Mouse (Mus musculus): ENCODE measurements around the gene Agfg2.

Agfg2 gene

DNA sequence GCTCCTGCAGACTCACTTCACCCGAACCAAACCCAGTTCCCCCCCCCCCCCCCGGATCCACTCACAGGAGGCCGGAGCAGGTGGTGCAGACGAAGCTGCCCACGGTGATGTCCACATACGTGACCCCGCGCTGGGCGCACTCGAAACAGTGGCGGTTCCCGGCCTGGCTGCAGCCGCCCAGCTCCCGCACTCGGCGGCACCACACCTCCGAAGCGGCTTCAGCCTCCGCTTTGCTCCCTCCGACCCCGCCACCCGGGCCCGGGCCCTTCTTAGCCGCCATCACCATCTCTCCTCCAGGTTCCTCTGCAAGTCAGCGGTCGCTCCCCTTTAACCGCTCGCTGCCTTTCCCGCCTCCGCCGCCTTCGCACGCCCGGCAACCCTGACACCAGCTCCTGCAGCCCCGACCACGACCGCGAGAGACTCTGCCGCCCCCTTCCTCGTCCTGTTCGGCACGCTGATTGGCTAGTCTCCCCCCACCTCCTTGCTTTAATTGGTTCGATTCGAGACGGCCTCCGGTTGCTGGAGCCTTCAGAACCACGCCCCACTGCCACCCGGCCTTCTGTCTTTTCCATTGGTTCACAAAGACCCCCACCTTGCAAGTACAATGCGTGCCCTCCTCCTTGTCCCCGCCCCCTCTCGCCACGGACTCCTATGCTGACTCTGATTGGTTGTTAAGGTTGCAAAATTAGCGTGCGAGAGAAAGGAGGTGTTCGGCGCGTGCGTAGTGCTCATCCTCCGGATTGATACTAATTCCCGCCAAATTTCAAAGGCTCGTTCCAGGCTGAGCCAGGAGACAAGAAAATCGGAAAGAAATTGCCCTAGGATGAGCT, at the start of gene Agfg2:
TSS of gene Agfg2 (minus strand) at position 433 of the 830 bp plus-strand sequence.
- peak; percentile 99 to 100 for DNase-seq

DNA sequence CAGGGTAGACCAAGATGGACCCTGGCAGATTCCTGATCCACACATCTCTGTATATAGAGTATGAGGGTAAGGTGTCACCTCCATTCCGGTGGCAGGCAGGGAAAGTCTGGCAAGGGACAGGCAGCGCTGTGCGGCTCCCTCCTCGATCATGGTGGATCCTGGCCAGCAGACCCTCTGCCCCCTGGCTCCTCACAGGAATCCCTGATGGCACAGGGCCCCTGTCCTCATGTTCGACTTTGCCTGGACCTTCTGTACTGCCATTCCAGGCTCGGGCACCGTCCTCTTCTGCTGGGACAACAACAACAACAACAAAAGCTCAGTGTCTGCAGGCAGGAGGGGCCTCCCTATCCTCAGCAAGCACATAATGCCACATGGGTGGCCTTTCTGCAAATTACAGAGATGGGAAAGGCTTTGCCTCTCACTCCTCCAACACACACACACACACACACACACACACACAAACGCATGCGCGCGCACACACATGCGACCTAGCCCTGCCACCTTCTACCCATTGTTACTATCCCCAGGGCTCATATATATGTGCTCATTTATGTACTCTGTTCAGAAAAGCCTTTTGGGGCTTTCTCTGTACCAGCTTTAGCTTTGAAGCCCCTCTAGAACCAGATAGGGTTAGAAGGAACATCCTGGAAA, 49.2 kb upstream of the Agfg2 start:
- DNase-seq: no peak

DNA sequence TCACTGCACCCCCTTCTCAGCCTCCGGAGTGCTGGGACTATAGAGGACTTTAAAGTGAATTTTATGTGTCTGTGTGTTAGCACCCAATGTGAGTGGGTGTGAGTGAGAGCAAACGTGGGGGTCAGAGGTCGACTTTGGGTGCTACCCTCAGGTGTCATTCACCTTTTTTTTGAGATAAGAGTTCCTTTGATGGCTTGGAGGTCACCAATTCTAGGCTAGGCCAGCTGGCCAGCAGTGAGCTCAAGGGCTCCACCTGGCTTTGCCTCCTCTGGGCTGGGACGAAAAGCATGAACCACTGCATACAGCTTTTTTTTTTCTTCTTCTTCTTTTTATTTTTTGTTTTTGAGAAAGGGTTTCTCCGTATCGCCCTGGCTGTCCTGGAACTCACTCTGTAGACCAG, 42.2 kb upstream of the Agfg2 start:
- no peak for DNase-seq

DNA sequence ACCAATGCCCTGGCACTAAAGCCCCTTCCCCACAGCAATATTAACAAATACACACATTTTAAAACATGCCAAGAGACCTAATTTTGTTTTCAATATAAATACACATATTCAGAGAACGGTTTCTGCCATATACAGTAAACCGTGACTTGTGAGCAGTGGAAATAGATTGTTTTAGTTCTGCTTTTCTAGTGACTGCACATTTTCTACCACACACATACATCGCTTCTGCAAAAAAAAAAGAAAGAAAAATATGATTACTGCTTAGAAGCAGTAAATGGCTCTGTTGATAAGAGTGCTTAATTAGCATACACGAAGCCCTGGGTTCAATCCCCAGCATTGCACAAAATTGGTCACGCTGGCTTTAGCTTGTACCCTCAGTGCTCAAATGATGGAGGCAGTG, 39.3 kb upstream of the Agfg2 start:
- no peak for DNase-seq

DNA sequence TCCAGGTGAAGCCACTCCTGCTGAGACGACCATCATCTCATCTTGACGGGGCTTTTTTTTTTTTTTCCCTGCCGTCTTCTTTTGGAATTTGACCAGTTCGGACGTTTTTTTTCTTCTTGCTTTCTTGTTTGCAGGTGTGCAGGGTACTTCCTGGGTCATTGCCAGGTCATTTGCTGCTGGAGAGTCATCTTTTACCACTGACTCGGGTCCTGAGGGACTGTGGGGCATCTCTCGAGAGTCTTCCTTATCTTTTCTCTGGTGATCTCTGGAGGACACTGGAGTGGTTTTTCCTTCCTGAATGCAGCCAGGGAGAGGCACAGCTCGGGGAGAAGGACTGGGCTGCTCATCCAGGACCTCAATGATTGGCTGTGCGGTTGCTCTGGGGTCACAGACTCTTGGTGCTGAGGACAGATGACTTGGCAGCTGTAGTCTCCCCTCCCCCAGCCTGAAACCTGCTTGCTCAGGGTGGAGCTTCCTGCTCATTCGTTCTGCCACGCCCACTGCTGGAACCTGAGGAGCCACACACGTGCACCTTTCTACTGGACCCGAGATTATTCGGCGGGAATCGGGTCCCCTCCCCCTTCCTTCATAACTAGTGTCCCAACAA, 36.1 kb upstream of the Agfg2 start:
- DNase-seq: peak; percentile 77 to 81

DNA sequence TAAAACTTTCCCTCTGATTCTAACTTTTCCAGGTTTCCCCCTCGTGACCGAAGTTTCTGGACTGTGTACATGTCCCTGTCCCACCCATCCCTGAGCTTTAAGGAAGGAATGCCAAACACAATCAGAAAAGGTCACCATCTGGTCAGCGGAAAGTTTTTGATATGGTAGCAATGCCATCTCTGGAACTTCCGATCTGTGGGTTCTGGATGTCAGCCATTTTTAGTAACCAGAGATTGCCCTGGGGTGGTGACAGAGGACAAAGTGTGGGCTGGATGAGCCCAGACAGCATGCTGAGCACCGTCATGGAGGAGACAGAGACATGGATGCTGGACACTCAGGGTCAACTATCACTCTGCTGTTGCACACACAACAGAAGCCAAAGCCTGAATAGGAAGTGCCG, 34.6 kb upstream of the Agfg2 start:
- peak in 1 of 2 experiments; percentile 9 for DNase-seq

DNA sequence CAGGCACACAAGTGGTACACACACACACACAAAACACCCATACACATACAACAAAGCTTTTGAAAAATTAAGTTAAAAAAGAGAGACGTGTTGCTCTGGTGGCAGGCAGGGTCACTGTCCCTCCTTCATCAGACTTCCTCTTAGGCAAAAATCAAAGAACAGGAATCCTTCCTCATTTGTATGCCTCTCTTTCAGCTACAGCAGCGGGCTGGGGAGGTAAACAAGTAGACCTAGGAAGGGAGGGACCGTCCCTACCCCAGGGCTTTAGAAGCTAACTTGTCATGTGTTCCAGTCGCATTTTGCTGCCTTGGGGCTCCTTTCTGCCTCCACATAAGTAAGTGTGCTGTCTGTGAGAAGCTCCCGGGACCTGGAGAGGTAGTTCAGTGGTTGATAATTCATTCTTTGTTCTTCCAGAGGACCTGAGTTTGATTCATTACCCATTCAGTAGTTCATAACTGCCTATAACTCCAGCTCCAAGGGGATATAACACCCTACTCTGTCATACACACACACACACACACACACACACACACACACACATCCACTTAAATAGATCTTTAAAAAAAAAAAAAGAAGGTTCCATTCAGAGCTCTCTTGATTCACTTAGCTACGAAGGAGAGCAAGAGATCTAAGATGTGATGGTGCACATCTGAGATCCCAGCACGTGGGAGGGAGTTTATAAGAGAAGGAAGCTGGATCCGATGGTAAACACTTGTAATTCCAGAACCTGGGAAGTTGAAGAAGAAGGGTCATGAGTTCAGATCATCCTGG, 33.7 kb upstream of the Agfg2 start:
- no peak for DNase-seq

DNA sequence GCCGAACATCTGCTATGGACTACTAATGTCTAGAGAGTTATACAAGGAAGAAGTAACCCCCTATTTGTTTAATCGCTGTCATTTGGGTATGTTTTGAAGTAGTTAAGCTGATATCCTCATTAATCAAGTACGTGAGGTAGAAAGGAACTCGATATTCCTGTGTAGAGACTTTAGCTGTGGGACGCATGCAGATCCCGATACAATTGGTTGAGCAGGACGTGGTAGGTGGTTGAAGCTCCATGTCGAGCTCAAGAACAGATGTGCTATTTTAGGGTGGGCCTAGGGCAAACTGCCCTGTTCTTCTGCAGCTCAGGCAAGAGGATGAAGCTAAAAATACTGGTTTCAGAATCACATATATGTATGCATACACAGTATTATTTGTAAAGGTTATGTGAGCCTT, 31.2 kb upstream of the Agfg2 start:
- DNase-seq: no peak

DNA sequence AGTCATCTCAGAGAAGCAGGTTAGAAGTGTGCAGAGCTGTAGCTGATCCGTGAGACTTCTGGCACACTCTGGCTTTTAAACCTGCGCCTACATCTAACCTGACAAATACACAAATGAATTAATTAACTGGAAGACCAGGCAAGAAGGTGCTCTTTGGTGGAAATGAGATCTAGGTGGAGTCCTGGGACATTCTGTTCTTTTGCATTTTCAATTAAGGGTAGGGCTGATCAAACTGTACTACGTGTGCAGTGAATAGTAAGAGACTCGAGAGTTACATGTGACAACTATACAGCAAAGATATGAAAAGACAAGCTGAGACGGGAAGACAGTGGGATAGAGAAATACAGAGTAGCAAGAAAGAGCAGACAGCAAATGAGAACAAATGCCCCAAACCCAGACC, 28.9 kb upstream of the Agfg2 start:
- DNase-seq: no peak

DNA sequence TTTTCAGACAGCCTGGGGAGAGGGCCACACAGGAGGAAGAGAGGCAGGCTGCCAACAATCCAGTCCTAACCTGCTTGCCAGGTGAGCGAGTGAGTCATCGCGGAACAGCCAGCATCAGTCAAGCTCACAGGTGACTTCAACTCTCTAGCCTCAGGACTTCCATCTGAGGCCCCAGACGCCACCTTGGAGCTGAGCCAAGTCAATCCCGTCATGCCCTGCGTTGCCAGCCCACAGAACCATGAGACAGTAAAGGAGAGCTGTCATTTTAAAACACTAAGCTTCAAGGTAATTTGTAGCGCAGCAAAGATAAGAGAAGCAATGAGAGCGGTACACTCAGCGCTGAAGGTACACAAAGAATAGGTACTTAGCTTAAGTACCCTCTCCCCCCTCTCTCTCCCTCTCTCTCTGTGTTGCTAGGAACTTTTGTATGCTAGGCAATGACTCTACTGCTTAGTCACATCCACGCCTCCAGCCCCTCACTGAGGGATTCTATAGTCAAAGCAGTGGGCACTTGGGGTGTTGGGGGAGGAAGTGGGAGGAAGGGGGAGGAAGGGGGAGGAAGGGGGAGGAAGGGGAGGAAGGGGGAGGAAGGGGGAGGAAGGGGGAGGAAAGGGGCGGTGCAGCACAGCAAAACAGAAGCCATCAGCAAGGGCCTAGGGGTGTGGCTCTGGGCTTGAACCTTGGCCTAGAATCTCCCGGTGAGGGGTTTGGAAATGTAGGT, 22.5 kb upstream of the Agfg2 start:
- DNase-seq: peak; percentile 81

DNA sequence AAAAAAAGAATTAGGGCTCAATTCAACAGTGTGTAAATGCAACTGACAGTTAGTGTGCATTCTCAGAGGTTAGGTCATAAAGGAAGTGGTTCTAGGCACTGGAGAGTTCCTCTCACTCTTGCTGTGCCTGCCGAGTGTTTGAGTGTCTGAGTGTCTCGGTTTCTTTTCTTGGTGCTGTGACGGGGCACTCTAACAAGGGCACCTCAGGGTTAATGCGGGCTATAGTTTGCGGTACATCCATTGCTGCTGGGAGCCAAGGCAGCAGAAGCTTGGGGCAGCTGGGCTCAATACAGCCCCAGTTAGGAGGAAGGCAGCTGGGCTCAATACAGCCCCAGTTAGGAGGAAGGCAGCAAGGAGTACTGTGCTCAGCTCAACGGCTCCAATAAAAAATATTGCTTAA, 20.7 kb upstream of the Agfg2 start:
- DNase-seq: no peak

DNA sequence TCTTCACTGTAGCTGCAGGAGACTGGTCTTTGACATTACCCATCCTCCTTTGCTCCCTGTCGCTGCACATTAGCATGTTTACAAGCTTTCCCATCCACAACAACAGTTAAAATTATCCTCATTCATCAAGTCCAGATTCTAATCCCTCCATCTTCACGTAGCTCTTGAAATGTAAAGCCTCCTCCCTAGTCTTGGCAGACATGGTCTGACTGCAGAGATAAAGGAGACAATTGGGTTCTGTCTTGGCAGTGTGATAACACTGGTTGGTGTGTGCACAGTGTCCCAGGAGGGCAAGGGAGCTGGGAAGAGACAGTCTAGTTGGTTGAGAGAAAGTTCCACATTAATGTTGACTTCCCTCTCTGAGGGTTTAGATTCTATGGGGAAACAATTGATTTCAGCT, 15.3 kb upstream of the Agfg2 start:
- no peak for DNase-seq

DNA sequence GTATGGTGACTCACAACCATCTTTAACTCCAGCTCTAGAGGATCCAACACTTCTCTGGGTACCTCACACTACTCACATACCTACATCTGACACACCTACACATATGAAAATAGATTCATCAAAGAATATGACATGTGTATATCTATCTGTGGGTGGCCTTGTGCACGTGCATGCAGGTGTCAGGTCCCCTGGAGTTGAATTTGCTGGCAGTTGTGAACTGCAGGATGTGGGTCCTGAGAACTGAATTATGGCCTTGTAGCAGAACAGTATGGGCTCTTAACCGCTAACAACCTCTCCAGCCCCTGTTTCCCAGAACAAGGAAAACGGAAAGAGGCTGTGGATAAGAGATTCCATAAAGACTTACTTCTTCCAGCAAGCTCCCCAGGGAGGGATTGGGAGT, 14.6 kb upstream of the Agfg2 start:
- DNase-seq: no peak

DNA sequence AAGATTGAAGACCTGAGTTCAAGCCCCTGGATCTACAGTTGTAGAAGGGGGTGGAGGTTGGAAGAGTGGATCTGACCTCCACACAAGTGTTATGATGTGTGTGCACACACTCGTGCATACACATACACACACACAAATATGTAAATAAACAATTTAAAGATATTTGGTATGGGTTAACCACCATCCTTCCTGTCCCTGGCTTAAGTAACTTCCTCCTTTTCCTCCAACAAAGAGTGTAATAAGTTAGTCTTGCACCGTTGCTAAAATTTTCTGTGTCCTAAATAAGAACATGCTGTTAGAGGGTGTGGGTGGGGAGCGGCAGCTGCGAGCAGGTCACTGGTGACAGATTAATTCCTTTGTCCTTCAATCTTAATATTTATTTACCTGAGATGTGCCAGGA, 11.4 kb upstream of the Agfg2 start:
- DNase-seq: no peak

DNA sequence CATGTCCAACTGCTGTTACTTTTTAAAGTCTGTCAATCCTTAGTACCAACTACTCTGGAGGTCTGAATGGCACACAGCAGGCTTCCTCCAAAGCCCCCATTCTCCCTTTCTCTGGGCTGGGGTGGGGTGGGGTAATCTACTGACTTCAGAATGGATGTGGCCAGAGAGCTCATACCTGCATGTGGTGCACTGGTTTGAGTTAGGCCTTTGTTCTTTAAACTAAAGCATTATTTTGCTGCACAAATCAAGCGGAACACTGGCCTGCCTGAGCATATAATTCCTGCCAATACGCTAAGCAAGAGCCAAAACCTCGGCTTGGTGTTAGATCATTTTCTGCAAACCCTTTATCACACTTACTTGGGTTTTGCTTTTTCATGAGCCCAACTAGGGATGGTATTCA, 10.3 kb upstream of the Agfg2 start:
- no peak for DNase-seq

DNA sequence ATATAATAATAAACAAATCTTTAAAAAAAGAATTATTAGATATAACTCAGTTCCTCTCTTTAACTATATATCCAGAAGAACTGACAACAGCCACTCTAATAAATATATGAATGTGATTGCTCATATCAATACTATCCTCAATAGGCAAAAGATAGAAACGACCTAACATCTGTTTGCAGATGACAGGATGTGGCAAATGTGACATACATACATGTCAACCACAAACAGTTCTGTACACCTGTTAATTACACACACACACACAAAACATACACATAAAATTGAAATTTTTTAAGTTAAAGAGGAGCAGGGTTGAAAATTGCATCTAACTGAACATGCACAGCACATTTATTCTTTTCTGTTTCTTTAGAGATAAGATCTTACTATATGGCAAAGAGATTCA, 7.4 kb upstream of the Agfg2 start:
- DNase-seq: no peak

DNA sequence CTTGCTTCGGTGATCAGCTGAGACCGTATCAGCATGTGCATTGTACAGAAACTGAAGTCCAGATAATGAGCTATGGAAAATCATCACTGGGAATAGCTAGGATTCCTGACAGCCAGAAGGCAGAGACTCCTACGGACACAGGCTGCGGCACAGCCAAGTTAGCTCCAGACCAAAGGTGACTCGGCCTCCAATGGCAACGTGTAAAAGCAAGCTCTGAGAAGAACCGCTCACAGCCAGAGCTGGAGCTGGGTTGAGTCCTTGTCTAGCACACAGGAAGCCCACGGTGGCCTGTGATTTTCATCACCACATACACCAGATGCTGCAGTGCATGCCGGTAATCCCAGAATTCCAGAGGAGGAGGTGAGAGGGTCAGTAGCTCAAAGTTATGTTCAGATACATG, 6.0 kb upstream of the Agfg2 start:
- peak; percentile 39 to 46 for DNase-seq

DNA sequence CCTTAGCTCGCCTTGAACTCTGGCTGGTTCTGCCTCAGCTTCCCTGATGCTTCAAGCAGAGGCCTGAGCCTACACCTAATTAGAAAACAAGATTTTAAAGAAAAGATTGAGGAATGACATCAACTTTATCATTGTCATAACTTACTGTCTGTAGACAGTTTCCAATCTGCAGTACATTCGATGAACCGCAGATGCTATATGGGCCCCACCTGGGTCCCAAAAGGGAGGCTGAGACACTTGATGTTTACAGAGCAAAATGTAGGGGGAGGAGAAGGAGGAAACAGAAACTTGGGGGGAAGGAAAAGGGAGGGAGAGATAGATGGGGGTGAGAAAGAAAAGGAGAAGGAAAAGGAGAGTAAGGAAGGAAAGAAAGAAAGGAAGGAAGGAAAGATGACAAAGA, 5.4 kb upstream of the Agfg2 start:
- DNase-seq: no peak

DNA sequence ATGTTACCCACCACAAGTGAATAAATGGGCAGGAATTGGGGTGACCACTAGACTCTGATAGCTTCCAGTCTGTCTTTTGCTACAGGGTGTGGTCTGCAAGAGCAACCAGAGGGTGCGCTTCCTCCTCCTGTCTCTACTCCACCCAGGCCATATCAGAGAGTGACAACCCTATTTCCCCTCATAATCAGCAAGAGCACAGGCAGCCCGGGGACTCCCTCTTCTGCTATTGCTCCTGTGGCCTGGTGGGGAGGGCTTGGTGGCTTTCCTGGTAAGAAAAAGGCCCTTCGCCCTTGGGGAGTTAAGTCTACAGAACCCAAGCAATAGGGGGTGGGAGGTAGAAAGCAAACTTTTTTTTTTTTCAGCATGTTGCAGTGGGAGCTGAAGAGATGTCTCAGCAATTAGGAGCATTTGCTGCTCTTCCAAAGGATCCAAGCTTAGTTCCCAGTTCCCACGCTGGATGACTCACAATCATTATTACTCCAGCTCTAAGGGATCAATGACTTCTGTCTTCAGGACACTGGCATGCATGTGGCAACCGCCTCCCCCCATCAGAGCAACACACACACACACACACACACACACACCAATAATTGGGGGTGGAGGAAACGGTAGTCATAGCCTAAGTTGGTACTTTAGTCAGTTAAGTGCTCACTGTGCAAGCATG, 1.7 kb upstream of the Agfg2 start:
- DNase-seq: no peak

DNA sequence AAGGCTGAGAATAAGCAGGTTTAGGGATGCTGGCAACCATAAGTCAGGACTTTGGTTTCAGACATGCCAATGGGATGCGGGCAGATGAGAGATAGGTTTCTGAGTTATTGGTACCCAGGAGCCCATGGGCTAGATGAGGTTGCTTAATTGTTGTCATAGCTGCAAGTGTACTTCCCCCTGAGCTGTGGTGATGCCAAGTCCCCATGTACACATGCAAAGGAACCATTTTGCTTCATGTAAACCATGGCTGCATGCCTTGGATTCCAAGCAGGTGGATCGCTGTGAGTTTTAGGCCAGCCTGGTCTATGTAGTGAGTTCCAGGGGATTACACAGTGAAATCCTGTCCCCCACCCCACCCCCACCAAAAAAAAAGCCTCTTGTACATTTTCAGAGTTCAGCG, 1.1 kb upstream of the Agfg2 start:
- no peak for DNase-seq

DNA sequence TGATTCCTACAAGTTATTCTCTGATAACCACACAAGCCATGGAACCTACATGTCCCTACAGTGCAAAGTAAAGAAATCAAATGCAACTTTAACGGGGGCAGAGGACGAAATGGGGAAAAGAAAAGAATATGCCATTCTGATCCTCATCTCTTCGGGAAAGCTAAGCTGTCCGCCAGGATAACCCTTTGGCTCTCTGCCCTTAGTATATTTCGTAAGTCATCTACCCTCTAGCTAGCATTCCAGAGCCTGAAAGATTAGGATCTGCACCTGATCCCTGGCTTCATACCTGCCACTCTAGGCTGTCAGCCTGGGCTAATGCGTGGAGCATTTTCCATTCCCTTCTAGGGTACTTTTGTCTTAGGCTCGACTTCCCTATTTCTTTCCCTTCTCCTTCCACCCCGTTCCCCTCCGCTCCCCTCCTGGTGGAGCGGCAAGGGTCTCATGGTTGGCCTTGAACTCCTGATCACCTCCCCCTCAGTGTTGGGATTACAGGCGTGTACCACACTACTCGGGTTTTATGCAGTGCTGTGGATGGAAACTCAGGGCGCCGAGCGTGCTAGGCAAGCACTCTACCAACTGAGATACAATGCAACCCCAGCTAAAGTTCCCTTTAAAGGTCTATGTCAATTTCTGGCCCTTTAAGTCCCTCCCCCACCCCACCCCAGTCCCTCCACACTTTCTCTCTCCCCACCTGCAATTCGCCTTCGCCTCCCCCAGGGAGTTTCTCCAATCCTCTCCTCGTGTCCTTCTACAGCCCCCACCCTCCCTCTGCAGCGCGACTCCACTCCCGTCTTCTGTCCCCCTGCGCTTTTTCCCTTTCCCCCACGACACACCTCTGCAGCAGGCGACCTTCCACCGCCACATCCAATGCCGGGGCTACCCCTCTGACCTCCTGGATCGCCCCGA, 885 bp downstream of the Agfg2 start:
- peak; percentile 39 to 61 for DNase-seq
